Mouse (Mus musculus): ENCODE results near the gene Olfr1341. TPM values are rescaled to one million over a fixed set of nuclear protein-coding genes. Genes with fewer than 3 reads are reported as not detected.
A peak's percentile ranks its signal among the peaks of the same experiment; 100 is the strongest.

The Olfr1341 gene
- polyA plus RNA-seq (2016; fragmentation: Nextera tagmentation; extraction: Ambion mirVana): not detected in 2 replicates

DNA sequence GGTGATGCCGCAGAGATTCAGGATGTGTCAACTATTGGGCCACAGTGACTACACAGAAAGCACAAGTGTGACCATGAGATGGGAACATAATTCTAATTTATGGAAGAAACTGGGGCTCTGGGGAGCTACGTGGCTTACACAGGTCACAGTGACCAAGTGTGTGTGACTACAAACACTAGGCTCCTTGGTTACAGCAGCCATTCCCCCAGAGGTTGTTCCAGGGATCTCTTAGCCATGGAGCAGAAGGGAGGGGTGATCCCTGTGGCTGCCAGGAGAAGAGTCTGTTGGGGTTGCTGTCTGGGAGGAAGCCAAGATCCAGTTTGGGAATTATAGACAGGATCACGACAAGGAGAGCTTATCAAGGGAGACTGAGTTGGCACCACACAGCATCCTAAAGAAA lies at the start of gene Olfr1341:
Gene Olfr1341, plus strand, starts transcription at position 301 of the 400 bp plus-strand sequence.
- no peak within 1 kb of the TSS for H3K27ac ChIP-seq
- no peaks in the 10 kb centered on the region for H3K36me3 ChIP-seq
- no peak within 1 kb of the TSS for H3K4me2 ChIP-seq (replicated peaks)
- no peaks in the 10 kb centered on the region for H3K27me3 ChIP-seq
- no peak for ATAC-seq (ENCODE audit: insufficient number of reproducible peaks, insufficient read depth, low FRiP score, low TSS enrichment)
- no peak within 1 kb of the TSS for H3K4me3 ChIP-seq
- H3K9ac ChIP-seq: no peak within 1 kb of the TSS
- 83% methylated on average over 3 of the region's 3 CpGs for WGBS
- H3K4me1 ChIP-seq: no peaks in the 10 kb centered on the region
- no peaks in the 10 kb centered on the region for H3K9me3 ChIP-seq

DNA sequence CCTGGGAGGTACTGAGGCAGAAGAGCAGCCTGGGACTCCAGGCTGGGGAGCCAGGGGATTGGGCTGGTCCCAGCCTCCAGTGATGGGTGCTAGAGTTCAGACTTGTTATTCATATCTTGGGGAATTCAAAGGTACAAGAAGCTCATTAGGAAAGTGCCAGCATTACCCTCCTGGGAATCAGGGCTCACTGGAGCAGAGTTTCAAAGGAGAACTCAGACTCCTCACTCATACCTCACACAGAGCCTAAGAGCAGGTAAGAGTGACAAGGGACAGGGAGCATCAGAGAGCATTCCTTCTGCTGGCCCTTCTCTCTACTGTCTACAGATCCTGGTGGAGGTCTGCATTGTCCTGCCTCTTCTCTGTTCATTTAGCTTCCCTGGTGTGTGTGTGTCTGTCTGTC lies 44.7 kb upstream of the Olfr1341 start, which contains the start of gene Olfr62:
Gene Olfr62, plus strand, starts transcription at position 301 of the 400 bp plus-strand sequence.
- ATAC-seq (ENCODE audit: insufficient number of reproducible peaks, insufficient read depth, low FRiP score, low TSS enrichment): no peak
- H3K27ac ChIP-seq: no peak within 1 kb of the TSS
- H3K4me3 ChIP-seq: no peak within 1 kb of the TSS
- no peaks in the 10 kb centered on the region for H3K27me3 ChIP-seq
- H3K36me3 ChIP-seq: no peaks in the 10 kb centered on the region
- no peak within 1 kb of the TSS for H3K4me2 ChIP-seq (replicated peaks)
- no peak within 1 kb of the TSS for H3K9ac ChIP-seq
- H3K4me1 ChIP-seq: no peaks in the 10 kb centered on the region
- H3K9me3 ChIP-seq: no peaks in the 10 kb centered on the region

DNA sequence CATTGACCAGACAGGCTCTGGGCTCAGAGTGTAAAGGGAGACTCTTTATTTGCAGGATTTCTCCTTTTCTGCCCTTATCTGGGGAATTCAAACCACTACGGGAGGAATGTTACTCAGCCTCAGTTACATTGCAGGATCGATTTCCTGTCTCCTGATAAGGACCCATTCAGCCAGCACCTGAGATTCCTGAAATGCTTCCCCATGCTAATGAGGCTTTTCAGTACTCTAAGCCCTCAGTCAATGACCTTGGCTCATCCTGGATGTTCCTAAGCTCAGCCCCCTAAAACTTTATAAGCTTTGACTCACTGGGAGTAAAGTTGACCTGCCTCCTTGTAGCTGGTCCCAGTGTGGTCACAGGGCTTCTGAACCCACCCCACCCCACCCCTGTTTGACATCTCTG lies 16.2 kb upstream of the Olfr1341 start:
- no peaks in the 10 kb centered on the region for H3K9me3 ChIP-seq
- no peaks in the 10 kb centered on the region for H3K27me3 ChIP-seq
- H3K4me3 ChIP-seq: no peak overlapping the region
- no peak overlapping the region for H3K27ac ChIP-seq
- no peaks in the 10 kb centered on the region for H3K36me3 ChIP-seq
- no peak overlapping the region for H3K9ac ChIP-seq
- no peak for ATAC-seq (ENCODE audit: insufficient number of reproducible peaks, insufficient read depth, low FRiP score, low TSS enrichment)
- no peak overlapping the region for H3K4me2 ChIP-seq (replicated peaks)
- no peaks in the 10 kb centered on the region for H3K4me1 ChIP-seq
- 55% methylated on average over 2 of the region's 2 CpGs for WGBS

DNA sequence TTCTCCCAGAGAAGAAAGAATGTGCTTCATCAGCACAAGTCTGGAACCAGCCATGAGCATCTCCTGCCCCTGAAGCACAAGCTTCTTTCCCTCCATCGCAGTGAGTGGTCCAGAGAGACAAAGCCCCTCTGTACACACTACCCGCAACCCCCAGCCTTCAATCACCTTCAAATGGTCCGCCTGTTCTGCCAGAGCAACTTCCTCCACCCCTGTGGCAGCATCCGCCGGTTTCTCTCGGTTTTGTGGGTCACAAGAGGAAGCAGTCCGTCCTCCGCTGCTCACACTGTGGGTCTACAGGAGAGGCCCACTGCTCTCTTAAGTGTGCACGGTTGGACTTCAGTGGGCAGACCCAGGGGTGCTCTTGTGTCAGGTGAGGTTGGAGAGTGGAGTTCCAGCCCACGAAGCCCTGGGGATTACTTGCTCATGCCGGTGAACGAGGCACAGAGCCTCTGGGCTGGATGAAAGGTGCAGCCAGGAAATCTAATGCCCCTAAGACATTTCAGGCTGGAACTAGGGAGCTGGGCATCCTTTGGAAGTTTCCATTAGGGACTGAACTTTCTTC lies 10.8 kb upstream of the Olfr1341 start, which contains the start of gene Olfr1342:
Gene Olfr1342, minus strand, starts transcription at position 345 of the 562 bp plus-strand sequence.
- no peak within 1 kb of the TSS for H3K4me3 ChIP-seq
- no peaks in the 10 kb centered on the region for H3K4me1 ChIP-seq
- no peak within 1 kb of the TSS for H3K9ac ChIP-seq
- H3K27ac ChIP-seq: no peak within 1 kb of the TSS
- H3K4me2 ChIP-seq (replicated peaks): 0 out of 2 replicates have a peak within 1 kb of the TSS, but pooled peaks have one; percentile 0
- WGBS: 21% methylated on average over 12 of the region's 12 CpGs
- no peaks in the 10 kb centered on the region for H3K36me3 ChIP-seq
- H3K27me3 ChIP-seq: no peaks in the 10 kb centered on the region
- no peaks in the 10 kb centered on the region for H3K9me3 ChIP-seq
- no peak for ATAC-seq (ENCODE audit: insufficient number of reproducible peaks, insufficient read depth, low FRiP score, low TSS enrichment)

DNA sequence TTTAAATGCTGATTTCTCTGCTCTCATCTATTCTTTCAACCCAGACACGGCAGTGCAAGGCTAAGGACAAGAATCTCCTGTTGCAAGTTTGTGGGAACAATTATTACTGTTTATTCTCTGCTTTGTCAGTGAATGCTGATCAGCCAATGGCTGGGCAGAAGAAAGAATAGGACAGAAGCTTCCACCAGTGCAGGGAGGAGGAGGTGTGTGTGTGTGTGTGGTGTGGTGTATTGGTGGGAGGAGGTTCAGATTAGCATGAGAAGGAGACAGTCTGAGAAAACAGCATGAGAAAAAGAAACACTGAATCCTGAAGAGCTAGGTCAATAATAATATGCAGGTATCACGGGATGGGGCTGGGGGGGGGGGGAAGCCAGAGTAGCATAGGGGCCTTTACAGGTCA lies 9.5 kb upstream of the Olfr1341 start:
- H3K4me3 ChIP-seq: no peak overlapping the region
- 45% methylated on average over 2 of the region's 2 CpGs for WGBS
- no peaks in the 10 kb centered on the region for H3K36me3 ChIP-seq
- H3K4me1 ChIP-seq: no peaks in the 10 kb centered on the region
- ATAC-seq (ENCODE audit: insufficient number of reproducible peaks, insufficient read depth, low FRiP score, low TSS enrichment): no peak
- no peaks in the 10 kb centered on the region for H3K9me3 ChIP-seq
- no peaks in the 10 kb centered on the region for H3K27me3 ChIP-seq
- H3K4me2 ChIP-seq (replicated peaks): no peak overlapping the region
- no peak overlapping the region for H3K9ac ChIP-seq
- H3K27ac ChIP-seq: no peak overlapping the region

DNA sequence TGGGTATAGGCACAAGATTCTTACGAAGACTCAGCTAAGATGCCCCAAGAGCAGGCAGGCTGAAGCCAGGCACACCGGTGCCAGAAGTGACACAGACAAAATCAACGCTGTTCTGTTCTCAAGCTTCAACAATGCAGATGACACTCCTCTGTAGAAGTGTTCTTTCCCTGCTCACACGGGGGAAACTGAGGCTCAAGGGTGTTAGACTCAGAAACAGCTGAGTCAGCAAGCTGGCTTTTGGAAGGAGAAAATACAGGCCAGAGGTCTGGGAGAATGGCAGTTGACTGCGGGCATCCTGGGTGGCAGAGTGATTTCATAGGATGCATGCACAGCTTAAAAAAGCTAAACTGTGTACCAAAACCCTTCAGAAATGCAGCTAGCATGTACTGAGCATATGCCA lies 4.8 kb downstream of the Olfr1341 start:
- H3K4me2 ChIP-seq (replicated peaks): no peak overlapping the region
- H3K36me3 ChIP-seq: no peaks in the 10 kb centered on the region
- no peak for ATAC-seq (ENCODE audit: insufficient number of reproducible peaks, insufficient read depth, low FRiP score, low TSS enrichment)
- H3K27me3 ChIP-seq: no peaks in the 10 kb centered on the region
- H3K9ac ChIP-seq: no peak overlapping the region
- no peak overlapping the region for H3K4me3 ChIP-seq
- H3K9me3 ChIP-seq: no peaks in the 10 kb centered on the region
- 83% methylated on average over 5 of the region's 5 CpGs for whole genome bisulfite sequencing
- H3K4me1 ChIP-seq: no peaks in the 10 kb centered on the region
- no peak overlapping the region for H3K27ac ChIP-seq

DNA sequence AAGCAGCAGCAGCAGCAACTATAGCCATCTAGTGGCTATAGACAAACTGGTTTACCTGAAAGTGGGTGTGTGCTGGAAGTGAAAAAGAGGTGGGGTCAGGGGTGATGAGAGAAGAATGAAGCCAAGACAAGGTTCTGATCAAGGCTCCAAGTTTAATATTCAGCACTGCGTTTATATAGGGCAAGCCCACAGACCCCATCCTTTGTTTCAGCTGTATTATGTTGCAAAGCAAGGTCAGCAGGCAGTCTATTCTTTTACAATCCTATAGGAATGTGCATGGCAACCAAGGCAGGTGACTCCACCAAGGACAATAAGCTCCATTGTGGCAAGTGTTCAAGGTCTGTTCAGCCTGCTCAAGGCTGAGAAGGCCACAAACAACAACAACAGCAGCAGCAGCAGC lies 8.3 kb downstream of the Olfr1341 start:
- WGBS: 58% methylated on average over 1 of the region's 1 CpGs

DNA sequence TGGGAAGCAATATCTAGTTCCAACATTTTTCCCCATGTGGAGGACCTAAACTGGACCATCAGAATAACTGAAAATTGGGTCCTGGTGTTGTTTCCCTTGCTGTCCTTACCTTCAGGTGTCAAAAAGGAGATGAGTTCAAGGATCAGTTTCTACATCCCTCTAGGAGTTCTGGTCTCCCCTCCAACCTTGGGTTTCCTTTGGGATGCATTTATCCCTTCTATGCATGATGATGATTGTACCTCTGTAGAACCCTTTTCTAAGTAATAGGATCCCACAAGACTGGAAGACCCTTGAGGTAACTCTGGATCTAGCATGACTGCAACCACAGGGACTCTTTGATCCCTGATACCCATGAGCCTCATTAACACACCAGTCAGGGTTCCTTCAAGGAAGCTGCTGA lies 16.5 kb downstream of the Olfr1341 start, which contains the start of gene Olfr1340:
Gene Olfr1340, plus strand, starts transcription at position 301 of the 400 bp plus-strand sequence.
- H3K9ac ChIP-seq: no peak within 1 kb of the TSS
- H3K4me1 ChIP-seq: no peaks in the 10 kb centered on the region
- H3K9me3 ChIP-seq: no peaks in the 10 kb centered on the region
- H3K27ac ChIP-seq: no peak within 1 kb of the TSS
- no peak for ATAC-seq (ENCODE audit: insufficient number of reproducible peaks, insufficient read depth, low FRiP score, low TSS enrichment)
- H3K4me2 ChIP-seq (replicated peaks): no peak within 1 kb of the TSS
- H3K36me3 ChIP-seq: no peaks in the 10 kb centered on the region
- H3K27me3 ChIP-seq: no peaks in the 10 kb centered on the region
- H3K4me3 ChIP-seq: no peak within 1 kb of the TSS

More for the DNA sequence above, 8.3 kb downstream of the Olfr1341 start:
- Histone ChIP-seq H3K4me3 (no peak overlapping the region), H3K27ac (no peak overlapping the region), H3K4me2 (replicated peaks) (no peak overlapping the region), H3K9ac (no peak overlapping the region), H3K9me3 (no peaks in the 10 kb centered on the region), H3K36me3 (no peaks in the 10 kb centered on the region), H3K27me3 (no peaks in the 10 kb centered on the region), H3K4me1 (no peaks in the 10 kb centered on the region)
- ATAC-seq (ENCODE audit: insufficient number of reproducible peaks, insufficient read depth, low FRiP score, low TSS enrichment): no peak

DNA sequence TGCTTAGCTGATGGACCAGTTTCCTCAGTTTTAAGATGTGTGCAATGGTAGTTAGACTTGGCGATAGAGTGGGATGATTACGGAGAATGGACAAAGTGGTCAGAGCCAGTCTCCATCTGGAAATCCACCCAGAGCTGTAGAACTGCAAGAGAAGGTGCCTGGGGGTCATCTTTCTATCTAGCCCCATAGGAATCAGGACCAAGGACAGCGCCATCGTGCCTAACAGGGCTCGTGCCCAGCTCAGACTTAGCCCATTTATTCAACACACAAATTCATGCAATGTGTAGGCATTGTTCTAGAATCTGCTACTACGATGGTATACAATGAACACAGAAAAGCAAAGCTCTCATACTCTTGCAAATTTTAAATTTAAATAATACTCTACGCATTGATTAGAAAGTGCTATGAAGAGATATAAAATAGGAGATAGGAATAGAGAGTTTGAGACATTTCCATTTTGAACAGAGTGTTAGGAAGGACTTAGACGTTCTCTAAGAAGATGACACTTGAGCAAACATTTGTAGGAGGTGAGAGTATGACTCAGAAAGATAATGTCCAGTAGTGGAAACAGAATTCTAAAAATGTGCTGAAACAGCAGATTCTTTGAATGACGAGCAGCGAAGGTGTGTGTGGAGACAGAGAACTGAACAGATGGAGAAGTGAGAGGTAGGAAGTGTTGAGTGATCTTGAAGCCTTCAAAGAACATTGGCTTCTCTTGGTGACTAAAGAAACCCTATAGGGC lies 18.6 kb downstream of the Olfr1341 start:
- ATAC-seq (ENCODE audit: insufficient number of reproducible peaks, insufficient read depth, low FRiP score, low TSS enrichment): no peak
- no peaks in the 10 kb centered on the region for H3K4me1 ChIP-seq
- H3K9me3 ChIP-seq: no peaks in the 10 kb centered on the region
- no peak overlapping the region for H3K27ac ChIP-seq
- WGBS: 50% methylated on average over 10 of the region's 10 CpGs
- H3K4me2 ChIP-seq (replicated peaks): no peak overlapping the region
- H3K9ac ChIP-seq: no peak overlapping the region
- no peak overlapping the region for H3K4me3 ChIP-seq
- no peaks in the 10 kb centered on the region for H3K27me3 ChIP-seq
- no peaks in the 10 kb centered on the region for H3K36me3 ChIP-seq

DNA sequence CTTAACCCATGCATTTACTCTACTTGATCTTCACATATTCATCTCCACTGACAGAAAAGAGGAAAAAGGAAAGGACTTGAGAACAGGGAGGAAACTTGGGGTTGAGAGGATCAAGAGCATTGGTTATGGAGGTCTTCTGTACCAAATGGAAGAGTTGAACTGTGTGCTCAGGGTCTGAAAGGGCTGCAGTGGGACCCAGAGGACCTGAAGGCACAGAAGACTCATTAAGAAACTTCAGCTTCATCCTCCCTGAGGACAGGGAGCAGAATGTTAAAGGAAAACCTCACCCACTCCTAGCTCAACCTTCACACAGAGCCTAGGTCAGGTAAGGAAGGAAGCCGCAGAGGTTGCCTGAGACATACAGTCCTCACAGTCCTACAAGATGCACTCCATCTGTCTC lies 28.6 kb downstream of the Olfr1341 start, which contains the start of gene Olfr1339:
Gene Olfr1339, plus strand, starts transcription at position 301 of the 400 bp plus-strand sequence.
- no peak within 1 kb of the TSS for H3K9ac ChIP-seq
- no peaks in the 10 kb centered on the region for H3K36me3 ChIP-seq
- no peaks in the 10 kb centered on the region for H3K27me3 ChIP-seq
- H3K4me3 ChIP-seq: no peak within 1 kb of the TSS
- H3K4me1 ChIP-seq: no peaks in the 10 kb centered on the region
- WGBS: 94% methylated on average over 1 of the region's 1 CpGs
- ATAC-seq (ENCODE audit: insufficient number of reproducible peaks, insufficient read depth, low FRiP score, low TSS enrichment): no peak
- H3K9me3 ChIP-seq: no peaks in the 10 kb centered on the region
- H3K4me2 ChIP-seq (replicated peaks): no peak within 1 kb of the TSS
- H3K27ac ChIP-seq: no peak within 1 kb of the TSS

DNA sequence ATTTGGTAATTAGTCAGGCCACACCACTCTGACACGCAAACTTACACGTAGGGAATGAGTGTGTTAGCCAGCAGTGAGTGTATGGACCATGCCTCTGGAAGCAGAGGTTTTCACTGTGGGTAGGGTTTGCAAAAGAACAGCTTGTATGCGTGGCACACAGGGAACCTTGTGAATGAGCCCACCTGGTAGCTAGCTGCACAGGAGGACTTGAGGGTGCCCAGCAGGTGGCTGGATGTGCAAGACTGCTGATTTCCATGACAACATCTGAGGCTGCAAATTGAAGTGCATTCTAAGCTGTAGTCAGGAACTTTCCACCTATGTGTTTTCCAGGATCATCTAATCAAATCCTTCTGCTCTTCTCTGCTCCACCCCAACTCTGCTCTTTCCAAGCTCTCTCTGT lies 36.3 kb downstream of the Olfr1341 start:
- Histone ChIP-seq H3K4me3 (no peak overlapping the region), H3K27me3 (peaks cover 23% of the 10 kb centered on the region), H3K9ac (no peak overlapping the region), H3K36me3 (no peaks in the 10 kb centered on the region), H3K27ac (no peak overlapping the region), H3K4me2 (replicated peaks) (no peak overlapping the region), H3K4me1 (no peaks in the 10 kb centered on the region), H3K9me3 (no peaks in the 10 kb centered on the region)
- ATAC-seq (ENCODE audit: insufficient number of reproducible peaks, insufficient read depth, low FRiP score, low TSS enrichment): no peak
- WGBS: 65% methylated on average over 3 of the region's 3 CpGs
